In genomic region chr16:13358741-13359140, GRCm38 (mm10) we compare ENCODE assay signal across 9 mouse cellular contexts.
A peak's percentile ranks its signal among the peaks of the same experiment; 100 is the strongest.
DNase-seq lines count a peak whose midpoint lies in the region; ATAC-seq and TF ChIP-seq lines count a peak whose summit lies in the region.
"Had no signal": no experiment of that assay in that cellular context is flagged by ENCODE, and none has a peak within 500 bp of the region (broad histone marks: within the 10 kb centered on the region; RNA-seq: fewer than 3 reads in every experiment).

No protein-coding gene starts in this region.

- H3K4me2 ChIP-seq in heart, embryonic 15.5 days, result peak overlapping the region; percentile 62
- no peak overlapping the region for H3K4me2 ChIP-seq in liver, embryonic 16.5 days (ENCODE audit: low read depth, low read length)

- DNase-seq in heart, postnatal 36 days, result no peak
- no peak for DNase-seq in urinary bladder, postnatal 14 days (ENCODE audit: low spot score)
- no peak for DNase-seq in layer of hippocampus, postnatal 14 days (ENCODE audit: low spot score in 2 of 2)
- DNase-seq in ovary, postnatal 36 days (ENCODE audit: low spot score), result no peak
- DNase-seq: gastrocnemius, postnatal 36 days had no signal

- H3K9ac ChIP-seq in heart, embryonic 15.5 days, result peak overlapping the region; percentile 44
- H3K9ac ChIP-seq in liver, embryonic 16.5 days (ENCODE audit: low read depth, low read length), result no peak overlapping the region

- no peaks in the 10 kb centered on the region for H3K9me3 ChIP-seq in heart, embryonic 15.5 days (replicated peaks)
- H3K9me3 ChIP-seq in liver, embryonic 16.5 days (replicated peaks; ENCODE audit: control insufficient read depth, low read length), result no peaks in the 10 kb centered on the region

- no peaks in the 10 kb centered on the region for H3K27me3 ChIP-seq in heart, embryonic 15.5 days
- H3K27me3 ChIP-seq in liver, embryonic 16.5 days (ENCODE audit: control insufficient read depth, insufficient read depth, low read depth, low read length), result no peaks in the 10 kb centered on the region

- no peak for TF ChIP-seq POLR2A in bone marrow macrophage, adult 2 months (IDR thresholded peaks at IDR 0.05; ENCODE audit: borderline replicate concordance, low read depth, low read length)
- no peak for TF ChIP-seq POLR2A in embryonic fibroblast, embryonic 13.5 days (IDR thresholded peaks at IDR 0.05; ENCODE audit: low read depth, low read length)

- peak overlapping the region; percentile 87 for H3K27ac ChIP-seq in heart, embryonic 15.5 days
- H3K27ac ChIP-seq in bone marrow macrophage, adult 2 months (ENCODE audit: insufficient read depth, low read depth, low read length), result no peak overlapping the region
- H3K27ac ChIP-seq in embryonic fibroblast, embryonic 13.5 days (ENCODE audit: insufficient read depth, low read length), result peak overlapping the region; percentile 60
- H3K27ac ChIP-seq in liver, embryonic 16.5 days (ENCODE audit: low read length), result no peak overlapping the region

- peak overlapping the region; percentile 31 for H3K4me3 ChIP-seq in heart, embryonic 15.5 days
- H3K4me3 ChIP-seq in bone marrow macrophage, adult 2 months (ENCODE audit: insufficient read depth, low read length), result 0 out of 2 replicates have a peak overlapping the region, but pooled peaks have one; percentile 3
- peak overlapping the region; percentile 7; the same call in 1 of the 2 replicates for H3K4me3 ChIP-seq in embryonic fibroblast, embryonic 13.5 days (ENCODE audit: insufficient read depth, low read length)
- no peak overlapping the region for H3K4me3 ChIP-seq in liver, embryonic 16.5 days (ENCODE audit: low read depth, low read length)

- no peak for TF ChIP-seq CTCF in bone marrow macrophage, adult 2 months (IDR thresholded peaks at IDR 0.05; ENCODE audit: low read depth, low read length)
- no peak for TF ChIP-seq CTCF in embryonic fibroblast, embryonic 13.5 days (IDR thresholded peaks at IDR 0.05; ENCODE audit: borderline replicate concordance, insufficient read depth, low read length)

- H3K4me1 ChIP-seq in heart, embryonic 15.5 days (replicated peaks), result peaks cover 49% of the 10 kb centered on the region
- H3K4me1 ChIP-seq in bone marrow macrophage, adult 2 months (ENCODE audit: control insufficient read depth, insufficient read depth, low read length), result peaks cover 12% of the 10 kb centered on the region
- peaks cover 13% of the 10 kb centered on the region for H3K4me1 ChIP-seq in embryonic fibroblast, embryonic 13.5 days (ENCODE audit: control insufficient read depth, insufficient read depth, low read length)
- no peaks in the 10 kb centered on the region; the same call in none of the 2 replicates for H3K4me1 ChIP-seq in liver, embryonic 16.5 days (ENCODE audit: control insufficient read depth, low read depth, low read length)

- no peak for ATAC-seq in heart, embryonic 15.5 days (replicated peaks; ENCODE audit: insufficient number of reproducible peaks, insufficient read depth, low FRiP score, low read depth)
- ATAC-seq in liver, embryonic 16.5 days (ENCODE audit: low read depth), result 0 out of 2 replicates have a peak, but pooled peaks have one; percentile 19

- intact Hi-C loops in heart, postnatal 36 days (cut with DNase I), result loop anchor here (2.0 kb wide), 1 partner anchor 14 kb away; no protein-coding TSS in a partner anchor

- no peaks in the 10 kb centered on the region for H3K36me3 ChIP-seq in heart, embryonic 15.5 days
- H3K36me3 ChIP-seq in liver, embryonic 16.5 days (ENCODE audit: control insufficient read depth, insufficient read depth), result no peaks in the 10 kb centered on the region

Comparison
In these comparisons a context has a peak if more than half of its experiments do, and no peak if none do; other contexts are left out.
1. H3K27ac ChIP-seq: peak in heart, embryonic 15.5 days (single experiment) and embryonic fibroblast, embryonic 13.5 days (single experiment); none in bone marrow macrophage, adult 2 months (single experiment) and liver, embryonic 16.5 days (single experiment).